Mouse (Mus musculus) activated CD4-positive, CD25-positive, alpha-beta regulatory T cell, adult 4 months (primary cell): Measurements from ENCODE around the gene Olfr1100. TPM values are rescaled to one million over a fixed set of nuclear protein-coding genes. Genes with fewer than 3 reads are reported as not detected.

ENCODE experiments used
- ATAC-seq: one replicate; pipeline ENCODE4 v1.8.0; 2017
- polyA plus RNA-seq, 2 experiments: library from polyadenylated mRNA; unstranded; fragments of 100-300 nt; shearing (Covaris generic); gene quantifications; one replicate each; pipeline ENCODE4 v1.2.1; 2017

Olfr1100 gene
- not detected for polyA plus RNA-seq

DNA sequence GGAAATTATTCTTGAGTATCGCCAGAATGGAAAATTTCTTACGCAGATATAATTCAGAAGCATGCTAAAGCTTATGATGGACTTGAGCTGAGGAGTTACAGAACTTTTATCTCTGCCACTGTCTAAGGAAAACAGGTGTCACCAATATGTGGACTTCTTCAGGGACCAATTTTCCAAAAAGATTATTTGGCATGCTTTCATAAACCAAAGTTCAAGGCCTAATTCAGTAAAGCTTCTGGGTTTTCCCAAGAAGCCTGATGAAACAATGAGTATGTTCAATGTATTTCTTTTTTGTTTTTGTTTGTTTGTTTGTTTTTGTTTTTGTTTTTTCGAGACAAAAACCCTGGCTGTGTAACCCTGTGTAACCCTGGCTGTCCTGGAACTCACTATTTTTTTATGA, at the start of gene Olfr1100:
TSS of gene Olfr1100 (minus strand) at position 101 of the 400 bp plus-strand sequence.
- no peak for ATAC-seq

DNA sequence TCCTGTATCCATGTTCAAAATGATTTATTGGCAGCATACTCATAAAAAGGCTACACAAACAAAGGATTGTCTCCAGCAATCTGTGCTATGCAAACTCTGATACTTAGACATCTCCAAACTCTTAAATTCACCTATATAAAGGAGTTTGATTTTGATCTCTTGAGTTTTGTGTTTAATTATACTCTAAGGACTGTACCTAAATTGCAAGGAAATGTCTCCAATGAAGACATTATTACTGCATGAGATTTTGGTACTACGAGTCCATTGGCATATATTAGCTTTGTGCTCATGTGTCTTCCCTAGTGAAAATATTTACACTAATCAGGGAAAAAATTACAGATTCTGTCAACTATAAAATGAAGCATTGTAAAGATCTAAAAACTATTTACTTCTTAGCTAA, 47.2 kb upstream of the Olfr1100 start, which contains the start of gene Olfr1104:
TSS of gene Olfr1104 (minus strand) at position 101 of the 400 bp plus-strand sequence.
- no peak for ATAC-seq

DNA sequence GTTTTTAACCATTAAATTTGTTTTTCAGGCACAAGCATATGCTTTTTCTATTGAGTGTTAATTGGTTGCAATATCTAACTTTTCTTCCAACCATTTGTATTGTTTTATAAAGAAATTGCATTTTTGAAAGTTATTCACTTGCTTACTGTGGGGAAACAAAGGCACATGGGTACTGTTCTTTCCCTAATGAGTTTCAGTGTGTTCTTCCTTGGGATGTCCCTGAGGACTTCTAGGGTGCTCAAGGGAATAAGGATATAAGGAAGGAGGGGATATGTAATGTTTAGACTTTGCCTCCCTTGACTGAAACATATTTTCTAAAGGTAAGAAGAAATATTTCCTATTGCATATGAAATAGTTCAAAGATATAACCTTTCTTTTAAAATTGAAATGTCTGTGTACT, 18.3 kb upstream of the Olfr1100 start, which contains the start of gene Olfr1102:
TSS of gene Olfr1102 (plus strand) at position 301 of the 400 bp plus-strand sequence.
- ATAC-seq: no peak

DNA sequence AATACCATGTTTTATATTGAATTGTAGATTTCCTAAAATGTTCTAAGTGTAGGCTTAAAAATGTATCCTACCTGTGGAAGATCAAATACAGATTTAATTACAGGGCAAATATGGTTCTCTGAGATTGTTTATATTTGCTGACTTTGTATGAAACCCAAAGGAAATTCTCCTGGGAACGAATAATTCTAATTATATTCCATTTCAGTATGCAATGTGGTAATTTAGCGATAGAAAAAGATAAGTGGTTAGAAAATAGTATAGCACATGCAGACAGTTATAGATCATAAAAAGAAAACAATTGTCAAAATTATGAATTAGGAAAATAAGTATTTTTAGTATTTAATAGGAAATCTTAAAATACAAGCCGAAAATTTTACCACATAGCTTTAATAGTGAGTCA, 11.4 kb upstream of the Olfr1100 start, which contains the start of gene Olfr1101:
TSS of gene Olfr1101 (minus strand) at position 101 of the 400 bp plus-strand sequence.
- ATAC-seq: no peak

DNA sequence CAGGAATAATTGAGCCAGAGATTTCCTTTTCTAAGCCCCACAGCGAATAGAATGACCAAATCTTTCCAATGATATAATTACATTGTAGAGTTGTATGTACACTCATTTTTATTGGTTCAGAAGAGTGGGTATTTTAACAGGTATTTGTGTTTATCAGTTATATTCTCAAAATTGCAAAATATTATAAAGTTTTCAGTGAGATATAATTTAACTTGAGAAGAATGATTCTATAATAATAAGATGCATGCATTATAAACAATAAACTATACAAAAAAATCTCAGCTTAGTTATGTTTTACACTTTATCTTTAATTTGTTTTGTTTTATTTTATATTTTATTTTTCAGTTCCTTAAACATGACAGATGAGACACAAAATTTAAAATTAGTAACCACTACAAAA, 19.2 kb downstream of the Olfr1100 start, which contains the start of gene Olfr1099:
TSS of gene Olfr1099 (minus strand) at position 101 of the 400 bp plus-strand sequence.
- ATAC-seq: no peak

DNA sequence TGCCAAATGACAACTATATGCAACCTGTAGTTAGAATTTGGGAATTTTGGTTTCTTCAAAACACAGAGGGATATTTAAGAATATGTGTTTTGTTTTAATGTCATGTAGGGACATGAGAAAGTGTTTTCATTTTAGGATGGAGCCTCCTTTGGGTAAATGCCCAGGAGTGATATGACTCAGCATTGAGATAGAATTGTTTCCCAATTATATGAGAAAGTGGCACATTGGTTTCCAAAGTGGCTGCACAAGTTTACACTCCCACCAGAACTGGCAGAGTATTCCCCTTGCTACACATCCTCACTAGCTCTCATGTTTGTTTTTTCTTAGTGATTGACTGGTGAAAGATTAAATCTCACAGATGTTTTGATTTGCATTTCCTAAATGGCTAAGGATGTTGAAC, 53.2 kb downstream of the Olfr1100 start:
- ATAC-seq: no peak

Other genes with a start within 250 kb of the Olfr1100 start
- gene Olfr1089, start 246.3 kb downstream of the Olfr1100 start, polyA plus RNA-seq: not detected
- not detected for gene Olfr1090, start 221.0 kb downstream of the Olfr1100 start, polyA plus RNA-seq
- gene Olfr1093, start 197.5 kb downstream of the Olfr1100 start, polyA plus RNA-seq: not detected
- gene Olfr141, start 169.9 kb downstream of the Olfr1100 start, polyA plus RNA-seq: not detected
- gene Olfr1094, start 155.3 kb downstream of the Olfr1100 start, polyA plus RNA-seq: not detected
- not detected for gene Olfr1095, start 128.3 kb downstream of the Olfr1100 start, polyA plus RNA-seq
- gene Gm13723, start 105.2 kb downstream of the Olfr1100 start, polyA plus RNA-seq: not detected
- not detected for gene Olfr1097, start 87.7 kb downstream of the Olfr1100 start, polyA plus RNA-seq
- gene Olfr1098, start 55.4 kb downstream of the Olfr1100 start, polyA plus RNA-seq: not detected
- not detected for gene Olfr1099, start 19.3 kb downstream of the Olfr1100 start, polyA plus RNA-seq
- gene Olfr1101, start 11.3 kb upstream of the Olfr1100 start, polyA plus RNA-seq: not detected
- not detected for gene Olfr1102, start 18.4 kb upstream of the Olfr1100 start, polyA plus RNA-seq
- not detected for gene Olfr1104, start 47.1 kb upstream of the Olfr1100 start, polyA plus RNA-seq
- not detected for gene Olfr1105, start 56.6 kb upstream of the Olfr1100 start, polyA plus RNA-seq
- not detected for gene Olfr1106, start 72.3 kb upstream of the Olfr1100 start, polyA plus RNA-seq
- gene Olfr1107, start 95.9 kb upstream of the Olfr1100 start, polyA plus RNA-seq: not detected
- gene Olfr1109, start 116.1 kb upstream of the Olfr1100 start, polyA plus RNA-seq: not detected
- not detected for gene Olfr259, start 134.6 kb upstream of the Olfr1100 start, polyA plus RNA-seq
- not detected for gene Olfr1110, start 160.3 kb upstream of the Olfr1100 start, polyA plus RNA-seq
- not detected for gene Olfr1111, start 172.7 kb upstream of the Olfr1100 start, polyA plus RNA-seq
- not detected for gene Olfr1112, start 207.8 kb upstream of the Olfr1100 start, polyA plus RNA-seq
- gene Olfr1113, start 229.0 kb upstream of the Olfr1100 start, polyA plus RNA-seq: not detected